Mouse (Mus musculus) hindbrain, embryonic 12.5 days (tissue): Measurements from ENCODE around the gene Chmp6. TPM values are rescaled to one million over a fixed set of nuclear protein-coding genes. Genes with fewer than 3 reads are reported as not detected.

Experiments used
- ATAC-seq: fragments of 200-750 bp; cut with Nextera tagmentation; 2 replicates; pipeline ENCODE4 v1.8.0; 2017; ENCODE audit warnings: moderate TSS enrichment; ENCODE audit not compliant: low FRiP score
- H3K27ac ChIP-seq: fragments of 300-500 bp; sonication (generic); 2 replicates; pipeline ENCODE4 v1.5.1; 2016; ENCODE audit warnings: mild to moderate bottlenecking
- H3K27me3 ChIP-seq: fragments of 300-500 bp; sonication (generic); 2 replicates; pipeline ENCODE4 v1.6.1; 2016; ENCODE audit warnings: mild to moderate bottlenecking
- H3K36me3 ChIP-seq: fragments of 300-500 bp; sonication (generic); 2 replicates; pipeline ENCODE4 v1.6.1; 2016; ENCODE audit warnings: mild to moderate bottlenecking
- H3K4me1 ChIP-seq: fragments of 300-500 bp; sonication (generic); 2 replicates; pipeline ENCODE4 v1.6.1; 2016
- H3K4me2 ChIP-seq: fragments of 300-500 bp; sonication (generic); replicated peaks from 2 replicates; pipeline ENCODE4 v1.6.1; 2016; ENCODE audit warnings: mild to moderate bottlenecking
- H3K4me3 ChIP-seq: fragments of 300-500 bp; sonication (generic); 2 replicates; pipeline ENCODE4 v1.5.1; 2016; ENCODE audit warnings: mild to moderate bottlenecking
- H3K9ac ChIP-seq: fragments of 300-500 bp; sonication (generic); 2 replicates; pipeline ENCODE4 v1.6.1; 2016; ENCODE audit warnings: mild to moderate bottlenecking, moderate library complexity
- H3K9me3 ChIP-seq: fragments of 300-500 bp; sonication (generic); replicated peaks from 2 replicates; pipeline ENCODE4 v1.6.1; 2016; ENCODE audit warnings: mild to moderate bottlenecking
- WGBS: fragments of 180-500 bp; shearing (Covaris S2); methylation state at CpG from one replicate; pipeline ENCODE4 v1.1.7; 2016; 5-methylcytosine and 5-hydroxymethylcytosine counted together
- polyA plus RNA-seq: library from polyadenylated mRNA; unstranded; fragments of >200 nt; fragmentation: Nextera tagmentation; extraction: Ambion mirVana; gene quantifications from 2 replicates; pipeline ENCODE4 v1.2.1, GENCODE M21; 2016

Gene Chmp6
- polyA plus RNA-seq = 91.7 and 99.3 TPM in 2 replicates

GRCm38 (mm10) chr11:119913291-119913934 is at the start of gene Chmp6:
Gene Chmp6 (plus strand): TSS chr11:119913441.
- Histone ChIP-seq H3K27ac (peak within 1 kb of the TSS; percentile 66), H3K27me3 (no peaks in the 10 kb centered on the region), H3K9ac (peak within 1 kb of the TSS; percentile 89), H3K36me3 (peaks cover 26% of the 10 kb centered on the region), H3K4me1 (peaks cover 32% of the 10 kb centered on the region), H3K4me3 (peak within 1 kb of the TSS; percentile 81), H3K9me3 (no peaks in the 10 kb centered on the region), H3K4me2 (peak within 1 kb of the TSS; percentile 85)
- ATAC-seq = peak; percentile 56
- WGBS = 2% methylated on average over 36 of the region's 48 CpGs

GRCm38 (mm10) chr11:119866837-119867236 is 46.4 kb upstream of the Chmp6 start:
- H3K9ac ChIP-seq = no peak overlapping the region
- no peak overlapping the region for H3K27ac ChIP-seq
- H3K4me1 ChIP-seq = peaks cover 7% of the 10 kb centered on the region; the same call in 1 of the 2 replicates
- H3K36me3 ChIP-seq = peaks cover 37% of the 10 kb centered on the region
- WGBS = 83% methylated on average over 6 of the region's 6 CpGs
- no peak for ATAC-seq
- H3K4me3 ChIP-seq = no peak overlapping the region
- no peaks in the 10 kb centered on the region for H3K27me3 ChIP-seq
- H3K4me2 ChIP-seq = no peak overlapping the region
- H3K9me3 ChIP-seq = no peaks in the 10 kb centered on the region

GRCm38 (mm10) chr11:119868138-119868537 is 45.1 kb upstream of the Chmp6 start:
- ATAC-seq = no peak
- no peaks in the 10 kb centered on the region for H3K27me3 ChIP-seq
- WGBS = 87% methylated on average over 3 of the region's 3 CpGs
- no peak overlapping the region for H3K4me3 ChIP-seq
- no peak overlapping the region for H3K9ac ChIP-seq
- H3K4me1 ChIP-seq = peaks cover 5% of the 10 kb centered on the region; the same call in 1 of the 2 replicates
- H3K27ac ChIP-seq = no peak overlapping the region
- no peak overlapping the region for H3K4me2 ChIP-seq
- H3K36me3 ChIP-seq = peaks cover 46% of the 10 kb centered on the region
- H3K9me3 ChIP-seq = no peaks in the 10 kb centered on the region

GRCm38 (mm10) chr11:119868556-119868955 is 44.7 kb upstream of the Chmp6 start:
- Histone ChIP-seq H3K4me3 (no peak overlapping the region), H3K36me3 (peaks cover 51% of the 10 kb centered on the region), H3K27ac (no peak overlapping the region), H3K9ac (no peak overlapping the region), H3K4me2 (no peak overlapping the region), H3K9me3 (no peaks in the 10 kb centered on the region), H3K27me3 (no peaks in the 10 kb centered on the region), H3K4me1 (peaks cover under 1% of the 10 kb centered on the region; the same call in 1 of the 2 replicates)
- WGBS = 84% methylated on average over 4 of the region's 4 CpGs
- ATAC-seq = no peak

- ATAC-seq = no peak
- no peak overlapping the region for H3K27ac ChIP-seq
- no peak overlapping the region for H3K4me3 ChIP-seq
- no peak overlapping the region for H3K4me2 ChIP-seq
- H3K4me1 ChIP-seq = no peaks in the 10 kb centered on the region
- no peak overlapping the region for H3K9ac ChIP-seq
- no peaks in the 10 kb centered on the region for H3K27me3 ChIP-seq
- H3K9me3 ChIP-seq = no peaks in the 10 kb centered on the region
- peaks cover 68% of the 10 kb centered on the region for H3K36me3 ChIP-seq
- WGBS = 80% methylated on average over 7 of the region's 7 CpGs
These were observed 42.1 kb upstream of the Chmp6 start for GRCm38 (mm10) chr11:119871141-119871540.

GRCm38 (mm10) chr11:119873643-119874042 is 39.6 kb upstream of the Chmp6 start:
- no peak for ATAC-seq
- 98% methylated on average over 4 of the region's 4 CpGs for WGBS
- H3K27me3 ChIP-seq = no peaks in the 10 kb centered on the region
- peaks cover 71% of the 10 kb centered on the region for H3K36me3 ChIP-seq
- no peak overlapping the region for H3K4me3 ChIP-seq
- no peaks in the 10 kb centered on the region for H3K9me3 ChIP-seq
- H3K9ac ChIP-seq = no peak overlapping the region
- H3K4me1 ChIP-seq = no peaks in the 10 kb centered on the region
- no peak overlapping the region for H3K4me2 ChIP-seq
- H3K27ac ChIP-seq = no peak overlapping the region

- Histone ChIP-seq H3K4me1 (no peaks in the 10 kb centered on the region), H3K4me2 (no peak overlapping the region), H3K36me3 (peaks cover 64% of the 10 kb centered on the region), H3K27me3 (no peaks in the 10 kb centered on the region), H3K27ac (no peak overlapping the region), H3K9me3 (no peaks in the 10 kb centered on the region), H3K9ac (no peak overlapping the region), H3K4me3 (no peak overlapping the region)
- no peak for ATAC-seq
- WGBS = 80% methylated on average over 1 of the region's 1 CpGs
These were observed 38.4 kb upstream of the Chmp6 start for GRCm38 (mm10) chr11:119874841-119875240.

GRCm38 (mm10) chr11:119875685-119876084 is 37.6 kb upstream of the Chmp6 start:
- Histone ChIP-seq H3K9ac (no peak overlapping the region), H3K27ac (no peak overlapping the region), H3K27me3 (no peaks in the 10 kb centered on the region), H3K4me2 (no peak overlapping the region), H3K36me3 (peaks cover 64% of the 10 kb centered on the region), H3K9me3 (no peaks in the 10 kb centered on the region), H3K4me1 (no peaks in the 10 kb centered on the region), H3K4me3 (no peak overlapping the region)
- WGBS = 88% methylated on average over 9 of the region's 9 CpGs
- ATAC-seq = no peak

GRCm38 (mm10) chr11:119877124-119877523 is 36.1 kb upstream of the Chmp6 start:
- Histone ChIP-seq H3K36me3 (peaks cover 51% of the 10 kb centered on the region), H3K27me3 (no peaks in the 10 kb centered on the region), H3K4me2 (no peak overlapping the region), H3K27ac (no peak overlapping the region), H3K4me1 (no peaks in the 10 kb centered on the region), H3K9me3 (no peaks in the 10 kb centered on the region), H3K4me3 (no peak overlapping the region), H3K9ac (no peak overlapping the region)
- 91% methylated on average over 7 of the region's 7 CpGs for WGBS
- no peak for ATAC-seq

- Histone ChIP-seq H3K4me3 (no peak overlapping the region), H3K36me3 (peaks cover 28% of the 10 kb centered on the region), H3K27me3 (no peaks in the 10 kb centered on the region), H3K4me2 (no peak overlapping the region), H3K27ac (no peak overlapping the region), H3K9me3 (no peaks in the 10 kb centered on the region), H3K4me1 (no peaks in the 10 kb centered on the region), H3K9ac (no peak overlapping the region)
- 95% methylated on average over 5 of the region's 5 CpGs for WGBS
- ATAC-seq = no peak
These were observed 33.7 kb upstream of the Chmp6 start for GRCm38 (mm10) chr11:119879573-119879972.

GRCm38 (mm10) chr11:119883646-119884045 is 29.6 kb upstream of the Chmp6 start:
- H3K4me2 ChIP-seq = no peak overlapping the region
- peaks cover 23% of the 10 kb centered on the region for H3K36me3 ChIP-seq
- WGBS = 80% methylated on average over 2 of the region's 2 CpGs
- no peaks in the 10 kb centered on the region for H3K27me3 ChIP-seq
- H3K9ac ChIP-seq = no peak overlapping the region
- H3K27ac ChIP-seq = no peak overlapping the region
- no peaks in the 10 kb centered on the region for H3K9me3 ChIP-seq
- H3K4me1 ChIP-seq = no peaks in the 10 kb centered on the region
- no peak for ATAC-seq
- H3K4me3 ChIP-seq = no peak overlapping the region

- Histone ChIP-seq H3K27ac (no peak overlapping the region), H3K4me3 (no peak overlapping the region), H3K27me3 (no peaks in the 10 kb centered on the region), H3K4me1 (no peaks in the 10 kb centered on the region), H3K4me2 (no peak overlapping the region), H3K9me3 (no peaks in the 10 kb centered on the region), H3K9ac (no peak overlapping the region), H3K36me3 (peaks cover 55% of the 10 kb centered on the region)
- 93% methylated on average over 3 of the region's 3 CpGs for WGBS
- no peak for ATAC-seq
These were observed 23.3 kb upstream of the Chmp6 start for GRCm38 (mm10) chr11:119889966-119890365.

- WGBS = 85% methylated on average over 7 of the region's 7 CpGs
- H3K9ac ChIP-seq = no peak overlapping the region
- no peaks in the 10 kb centered on the region for H3K27me3 ChIP-seq
- H3K4me1 ChIP-seq = peaks cover 4% of the 10 kb centered on the region; the same call in 1 of the 2 replicates
- H3K9me3 ChIP-seq = no peaks in the 10 kb centered on the region
- H3K36me3 ChIP-seq = peaks cover 54% of the 10 kb centered on the region
- no peak overlapping the region for H3K4me2 ChIP-seq
- no peak overlapping the region for H3K4me3 ChIP-seq
- H3K27ac ChIP-seq = no peak overlapping the region
- no peak for ATAC-seq
These were observed 21.5 kb upstream of the Chmp6 start for GRCm38 (mm10) chr11:119891601-119892215.
